Mouse (Mus musculus): ENCODE measurements around the gene Ehbp1. TPM values are rescaled to one million over a fixed set of nuclear protein-coding genes. Genes with fewer than 3 reads are reported as not detected.

Gene Ehbp1
- polyA plus RNA-seq, 1 experiment = 22.2 TPM

DNA sequence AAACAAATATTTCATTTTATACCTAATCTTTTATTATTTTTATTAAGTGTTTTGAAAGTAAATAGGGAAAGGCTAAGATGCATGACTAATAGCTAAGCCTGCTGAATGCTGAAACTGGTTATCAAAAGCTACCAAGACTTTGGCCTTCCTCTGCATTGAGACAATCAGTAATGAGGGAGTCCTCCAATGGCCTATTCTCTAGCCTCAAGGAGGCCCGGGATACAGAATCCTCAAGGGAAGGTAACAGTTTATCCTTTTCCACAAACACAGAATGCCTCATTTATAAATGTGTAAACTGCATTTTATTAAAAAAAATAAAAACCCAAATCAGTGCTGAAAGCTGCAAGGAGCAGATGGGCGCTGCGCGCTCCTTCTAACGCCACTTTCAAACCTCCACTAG, 284.6 kb downstream of the Ehbp1 start:
- no peak for DNase-seq (ENCODE audit: low spot score)

DNA sequence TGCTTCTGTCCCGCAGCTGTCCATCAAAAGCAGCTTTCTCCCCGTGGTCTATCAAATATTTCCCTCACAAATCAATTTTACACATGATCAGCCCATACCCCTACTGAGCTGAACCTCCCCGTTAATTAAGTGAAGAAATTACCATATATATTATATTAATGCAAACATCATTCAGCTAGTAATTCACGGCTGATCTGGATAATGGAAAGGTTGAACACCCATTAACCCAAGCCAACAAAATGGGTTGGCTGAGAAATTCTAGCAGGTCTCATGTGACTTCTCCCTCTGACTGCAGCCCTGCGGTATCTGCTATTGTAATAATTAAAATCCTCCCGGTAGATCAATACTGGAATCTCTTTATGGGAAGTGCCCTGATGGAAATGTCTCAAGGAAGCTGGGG, 286.2 kb downstream of the Ehbp1 start:
- DNase-seq (ENCODE audit: low spot score) = no peak

DNA sequence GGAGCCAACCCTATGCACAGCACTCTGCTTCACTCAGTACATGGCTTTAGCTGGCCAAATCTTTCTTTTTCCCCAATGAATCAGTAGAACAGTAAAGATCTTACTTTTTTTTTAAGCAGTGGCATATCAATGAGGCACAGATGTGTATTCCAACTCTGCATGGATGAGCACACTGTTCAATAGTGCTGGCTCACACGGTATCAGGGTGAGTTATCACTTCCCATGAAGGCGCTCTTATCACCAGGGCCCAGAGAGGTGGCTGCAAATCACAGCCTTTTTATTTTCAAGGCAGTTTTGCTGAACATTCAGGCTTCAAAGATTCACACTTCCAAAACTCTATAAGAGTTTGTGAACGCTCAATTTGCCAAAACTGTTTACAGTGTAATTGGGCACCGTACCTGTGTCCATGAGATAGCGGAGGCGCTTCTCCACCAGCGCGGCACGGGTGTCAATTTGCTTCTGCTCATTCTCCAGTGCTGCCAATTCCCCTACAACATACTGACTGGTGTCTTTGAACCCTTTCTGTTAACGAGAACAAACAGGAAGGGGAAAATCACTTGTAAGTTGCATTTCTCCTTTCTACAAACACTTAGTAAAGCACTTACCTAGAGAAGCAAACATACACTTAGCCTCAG, 288.9 kb downstream of the Ehbp1 start:
- DNase-seq (ENCODE audit: low spot score) = no peak

DNA sequence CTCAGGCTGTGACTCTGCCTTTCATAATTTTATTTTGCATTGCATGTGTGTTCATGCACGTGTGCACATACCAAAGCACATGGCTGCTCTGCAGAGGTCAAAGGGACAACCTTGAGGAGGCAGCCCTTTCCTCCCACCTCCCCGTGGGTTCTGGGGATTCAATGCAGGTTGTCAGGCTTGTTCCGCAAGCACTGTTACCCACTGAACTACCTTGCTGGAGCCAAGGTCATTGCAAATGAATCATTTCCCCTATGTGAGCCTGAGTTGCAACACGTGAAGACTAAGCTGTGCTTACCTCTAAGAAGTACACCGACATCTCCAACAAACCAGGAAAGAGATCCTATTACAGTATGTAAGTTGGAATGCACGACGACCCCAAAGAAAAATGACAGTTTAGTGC, 291.2 kb downstream of the Ehbp1 start:
- no peak for DNase-seq (ENCODE audit: low spot score)

DNA sequence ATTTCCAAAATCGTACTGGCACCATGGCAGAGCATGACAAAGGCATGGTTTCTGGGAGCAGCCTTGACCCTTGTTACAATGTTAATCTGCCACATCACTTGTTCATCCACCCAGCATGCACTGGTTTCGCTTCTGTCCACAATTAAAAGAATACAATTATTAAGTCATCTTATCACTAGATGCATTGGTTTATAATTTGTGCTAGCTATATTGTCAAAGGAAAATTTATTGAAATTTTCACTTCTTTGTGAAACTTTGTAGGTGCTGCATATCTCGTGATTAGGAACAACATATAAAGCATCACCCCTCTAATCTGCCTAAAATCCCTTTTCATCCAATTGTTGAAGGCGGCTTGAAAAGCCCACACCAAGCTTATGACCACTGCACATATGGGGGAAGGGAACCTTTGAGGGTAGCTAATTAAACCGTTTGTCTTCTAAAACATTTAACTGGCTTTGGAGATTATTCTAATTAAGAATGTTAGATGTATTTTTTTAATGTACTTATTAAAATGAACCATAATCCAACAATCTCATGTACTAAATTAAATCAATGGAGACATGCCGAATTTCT, 302.2 kb downstream of the Ehbp1 start:
- no peak for DNase-seq (ENCODE audit: low spot score)

DNA sequence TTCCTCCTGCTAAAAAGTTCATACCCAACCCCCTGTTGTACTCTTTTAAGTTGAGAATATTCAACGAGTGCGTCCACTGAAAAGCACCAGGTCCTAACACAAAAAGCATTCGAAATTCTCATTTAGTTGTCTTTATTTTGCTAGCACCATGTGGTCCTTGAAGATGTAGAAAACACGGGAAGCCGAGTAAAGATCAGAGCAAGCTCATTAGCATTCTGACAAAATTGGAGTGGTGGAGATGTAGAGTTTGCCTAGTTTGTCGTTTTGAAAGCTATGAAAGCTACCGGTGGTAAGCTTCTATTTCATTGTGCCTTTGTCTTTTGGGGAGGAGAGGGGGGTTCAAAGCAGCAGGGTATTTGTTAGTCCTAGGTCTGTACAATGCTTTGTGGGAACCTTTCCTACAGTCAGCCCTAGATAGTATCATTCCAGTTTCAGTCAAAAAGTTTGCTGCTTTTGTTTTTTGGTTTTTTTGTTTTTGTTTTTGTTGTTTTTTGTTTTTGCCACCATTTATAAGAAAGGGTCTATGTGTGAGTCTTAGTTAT, 307.5 kb downstream of the Ehbp1 start:
- DNase-seq (ENCODE audit: low spot score) = no peak

DNA sequence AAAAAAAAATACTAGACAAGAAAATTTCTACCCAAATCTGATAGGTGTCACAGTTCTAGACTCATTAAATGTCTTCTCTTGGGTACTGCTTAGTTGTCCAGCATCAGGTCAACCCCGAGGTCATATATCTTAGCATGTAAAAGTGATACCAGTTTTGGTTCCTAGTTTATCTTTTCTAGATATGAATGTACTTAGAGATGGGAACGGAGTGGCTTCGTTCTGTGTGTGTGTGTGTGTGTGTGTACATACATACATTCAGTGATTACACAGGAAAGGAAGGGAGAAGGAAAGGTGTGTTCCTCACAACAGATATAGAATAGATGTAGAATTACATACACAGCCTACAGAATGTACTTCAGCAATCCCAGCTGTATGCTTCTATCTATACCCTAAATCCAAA, 308.5 kb downstream of the Ehbp1 start:
- DNase-seq (ENCODE audit: low spot score) = no peak

DNA sequence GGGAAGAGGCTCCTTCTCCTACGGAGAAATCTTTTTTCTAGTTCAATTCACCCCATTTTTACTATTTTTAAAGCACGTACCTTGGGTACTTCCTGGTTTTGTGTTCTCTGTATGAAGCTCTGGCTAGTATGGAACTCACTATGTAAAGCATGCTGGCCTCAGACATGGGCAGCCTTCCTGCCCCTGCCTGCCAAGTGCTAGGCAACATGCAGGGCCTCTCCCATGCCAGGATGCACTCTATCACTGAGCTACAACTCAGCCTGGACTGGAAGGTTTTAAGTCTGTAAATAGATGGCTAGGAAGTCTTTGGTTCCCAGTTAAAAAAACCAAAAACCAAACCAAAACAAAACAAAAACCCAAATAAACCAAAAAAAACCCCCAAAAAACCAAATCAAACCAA, 321.5 kb downstream of the Ehbp1 start:
- DNase-seq (ENCODE audit: low spot score) = no peak

DNA sequence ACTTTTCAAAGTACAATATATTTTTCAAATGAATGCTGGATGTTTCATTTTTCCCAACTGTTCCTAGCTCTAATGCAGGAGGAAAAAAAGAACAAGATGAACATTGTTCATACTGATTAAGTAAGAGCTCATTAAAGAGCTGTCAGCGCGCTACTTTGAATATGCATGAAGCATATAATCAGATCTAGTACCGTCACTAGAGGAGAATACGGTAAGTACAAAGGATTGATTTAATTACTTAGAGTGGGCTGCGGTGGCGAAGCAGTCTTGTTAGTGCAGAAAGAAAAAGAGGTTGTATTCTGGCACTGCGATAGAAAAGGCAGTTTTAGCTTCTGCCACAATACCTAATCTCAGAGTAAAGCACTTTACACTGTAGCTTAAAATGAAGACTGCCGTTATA, 324.6 kb downstream of the Ehbp1 start:
- DNase-seq (ENCODE audit: low spot score) = no peak

DNA sequence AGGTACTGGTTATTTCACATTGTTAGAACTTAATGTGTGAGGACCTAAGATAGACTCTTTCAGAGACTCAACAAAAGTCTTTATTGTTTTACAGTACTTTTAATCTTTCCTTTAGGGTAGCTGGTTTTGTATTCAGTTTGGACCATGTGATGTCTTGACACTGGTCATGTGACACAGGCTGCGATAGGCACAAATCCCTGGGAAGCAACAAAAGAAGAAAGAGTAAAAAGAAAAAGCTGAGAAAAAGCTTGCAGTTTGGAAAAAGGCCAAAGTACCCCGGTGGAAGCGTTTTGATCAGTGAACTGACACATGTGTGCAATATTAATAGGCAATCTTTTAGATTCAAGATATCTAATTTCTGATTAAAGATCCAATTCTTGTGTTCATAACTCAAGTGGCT, 325.8 kb downstream of the Ehbp1 start:
- DNase-seq (ENCODE audit: low spot score) = no peak

DNA sequence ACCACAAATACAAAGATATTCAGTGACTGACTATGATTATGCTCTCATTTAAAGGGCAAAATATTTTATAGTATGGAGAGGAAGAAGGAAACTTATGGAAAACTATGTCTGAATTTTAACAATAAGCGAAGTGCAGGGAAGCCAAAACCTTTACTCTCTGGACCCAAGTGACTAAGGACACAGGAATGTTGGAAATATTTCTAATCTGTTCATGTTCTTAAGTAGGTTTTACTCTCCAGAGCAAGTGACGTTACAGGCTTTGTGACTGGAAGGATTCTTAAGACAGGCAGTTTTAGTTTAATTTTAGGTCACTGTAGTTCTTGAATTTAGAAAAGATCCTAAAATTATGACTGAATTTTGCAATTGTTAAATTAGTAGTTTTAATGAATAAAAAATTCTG, 333.3 kb downstream of the Ehbp1 start:
- DNase-seq (ENCODE audit: low spot score) = no peak

DNA sequence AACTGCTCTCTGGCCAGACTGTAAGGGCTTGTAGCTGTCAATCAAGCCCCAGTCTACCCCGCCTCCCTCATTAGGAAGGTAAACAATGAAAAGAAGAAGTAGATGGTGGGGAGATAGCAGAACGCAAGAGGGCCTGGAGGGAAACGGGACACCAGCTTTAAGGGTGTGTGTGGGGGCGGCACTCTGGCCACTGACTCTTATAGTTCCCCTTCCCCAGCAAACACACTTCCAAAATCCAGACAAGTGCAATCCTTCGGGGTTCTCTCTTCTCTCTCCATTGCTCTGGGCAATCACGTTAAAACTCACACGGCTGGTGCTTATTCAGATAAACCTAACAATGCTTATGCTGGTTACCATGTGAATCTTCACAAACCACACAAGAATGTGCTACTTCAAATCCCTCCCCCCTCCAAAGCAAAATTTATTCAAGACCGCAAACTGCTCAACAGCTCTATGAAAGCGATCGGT, 333.9 kb downstream of the Ehbp1 start:
- no peak for DNase-seq (ENCODE audit: low spot score)

DNA sequence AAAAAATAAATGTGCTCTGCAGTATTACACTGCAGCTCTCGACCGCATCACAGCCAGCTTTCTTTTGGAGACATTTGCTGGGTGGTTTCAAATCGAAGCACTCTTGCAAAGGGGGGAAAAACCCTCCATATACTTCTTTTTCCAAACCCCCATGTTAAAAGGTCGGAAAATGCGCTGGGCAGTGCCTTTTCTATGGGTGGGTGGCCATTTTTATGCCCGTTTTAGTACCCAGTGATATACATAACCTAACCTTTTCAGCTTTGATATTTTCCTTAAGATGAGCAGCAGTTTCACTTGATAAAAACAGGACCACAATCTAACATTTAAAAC, 334.3 kb downstream of the Ehbp1 start:
- DNase-seq (ENCODE audit: low spot score) = no peak

DNA sequence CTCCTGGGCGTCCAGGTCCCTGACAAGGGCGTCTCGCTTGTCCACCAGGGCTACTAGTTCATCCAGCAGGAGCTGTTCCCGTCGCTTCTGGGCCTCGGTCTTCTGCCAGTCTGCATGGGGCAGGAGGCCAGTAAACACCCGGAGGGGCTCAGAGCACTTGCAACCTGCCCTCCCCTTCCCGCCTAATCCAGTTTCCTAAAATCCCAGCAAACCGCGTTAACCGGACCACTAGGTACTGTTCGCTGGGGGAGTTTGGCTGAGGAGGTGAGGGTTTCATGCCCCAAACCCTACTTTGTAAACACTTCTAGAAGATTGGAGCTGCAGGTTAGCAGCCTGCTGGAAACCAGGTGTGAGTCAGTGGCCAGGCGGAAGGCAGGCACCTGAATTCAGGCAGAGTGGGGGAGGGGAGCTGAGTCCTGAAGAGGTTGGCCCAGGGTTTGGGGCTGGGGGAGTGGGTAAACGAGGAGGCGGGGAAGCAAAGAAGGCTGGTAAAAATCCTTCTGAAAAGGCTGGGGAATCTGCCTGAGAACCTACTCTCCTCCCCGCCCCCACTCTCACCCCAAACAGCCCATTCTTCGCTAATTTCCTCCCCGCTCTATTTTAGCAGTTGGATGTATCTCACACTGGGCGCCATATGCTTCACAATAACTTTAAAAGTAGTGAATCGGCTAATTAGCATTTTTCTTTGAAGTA, 334.9 kb downstream of the Ehbp1 start:
- no peak for DNase-seq (ENCODE audit: low spot score)

DNA sequence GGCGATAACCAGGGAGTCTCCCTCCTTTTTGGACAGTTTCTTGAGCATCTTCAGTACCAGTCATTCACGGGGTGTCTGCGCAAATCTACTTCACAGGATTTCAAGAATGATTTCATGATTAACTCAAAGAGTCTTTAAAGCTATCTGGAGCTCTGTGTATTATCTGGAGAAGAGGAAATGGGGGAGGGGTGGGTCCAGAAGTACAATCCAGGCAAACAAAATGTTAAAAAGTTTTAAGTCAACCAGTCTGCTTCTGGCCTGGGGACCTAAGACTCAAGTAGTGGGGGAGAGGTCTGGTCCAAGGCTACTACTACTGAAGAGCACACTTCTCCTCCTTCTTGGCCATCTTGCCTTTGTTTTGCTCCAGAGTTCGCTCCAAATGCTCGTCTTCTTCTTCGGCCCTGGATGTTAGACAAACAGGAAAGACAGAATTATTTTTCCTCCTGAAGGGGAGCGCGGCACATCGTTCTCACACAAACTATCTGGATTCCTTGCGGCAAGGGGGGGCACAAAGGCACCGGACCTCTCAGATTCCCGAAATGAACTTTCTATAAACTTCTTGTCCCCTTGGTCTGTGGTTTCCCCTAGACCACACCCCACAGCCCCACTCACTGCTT, 335.5 kb downstream of the Ehbp1 start:
- no peak for DNase-seq (ENCODE audit: low spot score)

DNA sequence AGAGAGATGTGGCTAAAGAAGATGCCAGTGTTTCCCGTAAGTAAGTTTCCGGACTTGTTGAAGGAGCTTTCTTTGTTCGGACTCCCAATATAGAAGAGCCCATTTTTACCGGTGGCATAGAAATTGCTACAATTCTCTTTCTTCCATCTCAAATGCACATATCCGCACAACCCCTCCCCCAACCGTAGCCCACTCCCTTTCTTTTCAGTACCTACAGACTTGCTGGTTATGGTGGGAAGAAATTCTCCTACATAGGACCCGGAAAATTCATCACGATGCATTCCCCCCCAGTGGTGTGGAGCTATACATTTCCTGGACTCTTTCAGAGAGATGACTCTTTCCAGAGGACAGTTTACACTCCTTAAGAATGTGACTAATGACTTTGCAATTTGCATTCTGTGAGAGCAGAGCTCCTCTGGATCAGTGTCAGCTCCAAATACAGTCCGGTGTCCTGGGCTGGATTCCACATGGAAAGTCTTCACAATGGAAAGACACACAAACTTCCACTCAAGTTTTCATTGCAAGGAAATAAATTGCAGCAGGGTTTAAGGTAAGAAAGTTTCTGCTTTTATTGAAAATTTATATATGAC, 336.7 kb downstream of the Ehbp1 start:
- DNase-seq (ENCODE audit: low spot score) = no peak

DNA sequence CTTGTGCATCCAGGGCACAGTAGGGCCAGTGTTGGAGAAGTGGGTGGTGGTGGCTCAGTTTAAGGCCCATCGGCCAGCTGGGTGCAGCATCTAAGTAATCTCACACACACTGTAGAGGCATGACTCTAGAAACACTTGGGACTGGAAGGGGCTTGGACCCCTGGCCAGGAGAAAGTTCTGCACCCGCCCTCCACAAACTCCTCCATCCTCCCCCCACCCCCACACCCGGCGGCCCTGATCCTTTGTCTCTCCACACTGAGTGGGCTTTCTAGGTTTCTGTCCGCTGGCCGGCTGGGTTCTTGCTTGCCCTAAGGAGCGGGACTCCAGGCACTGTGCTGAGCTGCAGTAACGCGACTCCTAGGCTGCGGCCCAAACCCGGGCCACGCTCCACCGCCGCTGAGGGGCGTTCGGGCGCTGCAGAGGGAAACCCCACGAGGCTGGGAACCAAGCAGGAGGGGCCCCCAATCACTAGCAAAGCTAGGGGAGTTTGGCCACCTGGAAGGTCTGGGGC, 337.7 kb downstream of the Ehbp1 start:
- DNase-seq (ENCODE audit: low spot score) = no peak

DNA sequence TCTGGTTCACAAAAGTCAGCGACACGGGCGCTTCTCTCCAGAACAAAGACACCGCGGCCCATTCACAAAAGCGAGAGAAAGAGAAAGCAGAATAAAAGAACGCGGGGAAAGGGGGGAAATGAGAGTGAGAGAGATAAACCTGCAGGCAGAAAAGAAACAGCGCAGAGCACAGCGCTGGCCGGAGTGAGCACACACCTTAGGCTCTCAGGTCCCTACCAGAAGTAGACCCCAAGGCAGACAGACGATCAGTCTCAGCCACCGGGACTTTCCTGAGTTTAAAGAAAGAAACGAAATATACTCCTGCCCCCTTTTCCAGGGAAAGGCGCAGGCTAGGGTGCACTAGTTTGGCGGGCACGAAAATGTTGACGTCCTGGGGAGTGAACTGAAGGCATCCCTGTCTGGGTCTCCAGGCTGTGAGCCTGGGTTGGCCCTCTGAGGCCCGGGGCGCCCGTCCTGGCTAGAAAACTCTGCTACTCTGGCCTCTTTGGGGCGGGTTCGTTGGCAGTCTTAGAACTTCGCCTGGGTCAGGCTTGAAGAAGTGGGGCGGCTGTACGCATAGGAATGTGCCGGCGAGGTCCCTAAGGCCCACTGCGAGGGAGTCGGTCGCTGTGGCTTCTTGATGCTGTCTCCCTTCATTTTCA, 338.6 kb downstream of the Ehbp1 start:
- no peak for DNase-seq (ENCODE audit: low spot score)

DNA sequence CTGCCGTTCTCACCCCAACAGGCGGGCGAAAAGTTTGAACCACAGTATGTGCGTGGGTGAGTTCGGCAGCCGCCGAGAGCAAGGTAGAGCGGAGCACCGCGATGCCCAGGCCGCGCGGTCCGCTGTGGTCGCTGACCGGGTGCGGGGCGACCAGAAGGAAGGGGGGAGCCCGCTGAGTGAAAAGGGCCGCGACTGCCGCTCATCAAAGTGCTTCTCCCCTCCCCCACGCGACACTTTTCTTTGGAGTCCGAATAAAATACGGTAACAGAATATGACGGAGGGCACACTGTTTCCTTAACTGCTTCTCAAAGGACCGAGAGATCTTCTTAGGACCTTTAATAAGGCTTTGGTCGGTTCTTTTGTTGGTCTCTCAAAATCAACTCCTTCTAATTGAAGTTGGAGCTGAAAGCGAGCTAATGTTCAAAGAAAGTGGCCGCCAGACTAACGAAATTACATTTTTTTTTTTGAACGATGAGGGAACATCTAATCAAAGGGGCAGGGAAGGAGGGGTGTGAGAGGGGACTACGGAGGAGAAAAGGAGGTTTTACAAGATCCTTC, 339.2 kb downstream of the Ehbp1 start, which contains the start of gene Otx1:
Gene Otx1 (minus strand): TSS at position 115 of the 558 bp plus-strand sequence.
- DNase-seq (ENCODE audit: low spot score) = peak; percentile 29

DNA sequence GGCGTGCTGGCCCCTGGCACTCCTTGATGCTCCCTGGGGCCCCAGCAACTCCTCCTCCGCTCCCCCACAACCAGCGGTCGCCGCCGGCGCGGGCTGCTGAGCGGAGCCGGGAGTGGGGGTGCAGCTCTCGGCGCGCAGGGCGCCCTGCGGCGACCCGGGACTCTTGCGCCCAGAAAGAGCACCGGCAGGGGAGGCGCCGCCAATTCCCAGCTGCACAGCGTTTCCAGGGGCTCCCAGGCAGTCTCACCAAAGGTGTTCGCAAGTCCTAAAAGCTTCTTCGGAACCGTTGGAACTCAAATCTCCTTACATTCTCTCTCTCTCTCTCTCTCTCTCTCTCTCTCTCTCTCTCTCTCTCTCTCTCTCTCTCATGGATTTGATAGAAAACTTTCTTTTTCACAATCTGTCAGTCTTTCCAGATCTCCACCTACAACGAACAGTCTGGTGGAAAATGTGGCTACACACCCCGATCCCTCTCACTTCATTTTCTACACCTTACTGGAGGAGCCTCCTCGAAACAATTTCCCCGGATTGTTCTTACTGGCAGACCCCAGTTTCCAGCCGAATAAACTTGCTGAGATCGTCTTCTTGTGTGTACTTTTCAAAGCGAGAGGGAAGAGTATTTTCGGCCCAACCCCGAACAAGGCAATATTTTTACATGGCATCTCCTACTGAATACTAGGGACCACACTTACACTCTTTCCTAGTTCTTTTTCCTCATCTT, 339.9 kb downstream of the Ehbp1 start:
- DNase-seq (ENCODE audit: low spot score) = no peak

Data from urinary bladder, adult 2 months (tissue).